Mouse (Mus musculus) erythroblast, embryonic 14.5 days (primary cell): ENCODE measurements around the gene Ndufa7. TPM values are rescaled to one million over a fixed set of nuclear protein-coding genes. Genes with fewer than 3 reads are reported as not detected.
A peak's percentile ranks its signal among the peaks of the same experiment; 100 is the strongest.
"Not testable (repeated sequence)": the region's sequence is repeated elsewhere in the genome, so short reads cannot be mapped to it uniquely, and the experiment has no call there.

Experiments used
- H3K27me3 ChIP-seq: 2 replicates; pipeline ENCODE4 v1.6.1; 2012; ENCODE audit warnings: inconsistent platforms; ENCODE audit not compliant: control insufficient read depth
- H3K36me3 ChIP-seq: 2 replicates; pipeline ENCODE4 v1.6.1; 2012; ENCODE audit warnings: mild to moderate bottlenecking, inconsistent platforms; ENCODE audit not compliant: control insufficient read depth
- H3K4me1 ChIP-seq: 2 replicates; pipeline ENCODE4 v1.6.1; 2012; ENCODE audit warnings: inconsistent platforms; ENCODE audit not compliant: control insufficient read depth
- H3K4me3 ChIP-seq: replicated peaks from 2 replicates; pipeline ENCODE3; 2012; ENCODE audit warnings: moderate library complexity, mild to moderate bottlenecking, inconsistent platforms
- H3K9me3 ChIP-seq: 2 replicates; pipeline ENCODE4 v1.6.1; 2012; ENCODE audit warnings: low read length, inconsistent platforms, mixed read lengths; ENCODE audit not compliant: control insufficient read depth
- GATA1 ChIP-seq: IDR thresholded peaks from 2 replicates; pipeline ENCODE4 v1.6.1; 2012; ENCODE audit warnings: low read length, inconsistent platforms, mixed read lengths
- TAL1 ChIP-seq: IDR thresholded peaks from 3 replicates; pipeline ENCODE4 v1.6.1; 2012; ENCODE audit warnings: low read length, inconsistent platforms, mixed read lengths
- polyA plus RNA-seq: library from polyadenylated mRNA; stranded (reverse); fragments of >175 nt; gene quantifications from 2 replicates; pipeline ENCODE4 v1.2.3, GENCODE M21; 2012

The Ndufa7 gene
- polyA plus RNA-seq, 1 experiment = 125 TPM

- TF ChIP-seq GATA1 = no peak
- TF ChIP-seq TAL1 = no peak
- peaks cover 52% of the 10 kb centered on the region for H3K36me3 ChIP-seq
- H3K4me1 ChIP-seq = peaks cover 45% of the 10 kb centered on the region
Observed at GRCm38 (mm10) chr17:33817969-33818643, 6.3 kb upstream of the Ndufa7 start.

GRCm38 (mm10) chr17:33822436-33822959, 1.9 kb upstream of the Ndufa7 start:
- Histone ChIP-seq H3K36me3 (peaks cover 70% of the 10 kb centered on the region), H3K4me1 (peaks cover 60% of the 10 kb centered on the region), H3K9me3 (no peaks in the 10 kb centered on the region), H3K27me3 (no peaks in the 10 kb centered on the region), H3K4me3 (peak overlapping the region; percentile 91)
- TF ChIP-seq TAL1 = no peak

More at GRCm38 (mm10) chr17:33817969-33818643, 6.3 kb upstream of the Ndufa7 start:
- no peaks in the 10 kb centered on the region for H3K9me3 ChIP-seq
- H3K27me3 ChIP-seq = peaks cover 9% of the 10 kb centered on the region
- H3K4me3 ChIP-seq = peak overlapping the region; percentile 83

- H3K36me3 ChIP-seq = peaks cover 69% of the 10 kb centered on the region
- H3K9me3 ChIP-seq, H3K27me3 ChIP-seq: not testable (repeated sequence)
- H3K4me3 ChIP-seq = peak overlapping the region; percentile 91
- peaks cover 55% of the 10 kb centered on the region for H3K4me1 ChIP-seq
Observed at GRCm38 (mm10) chr17:33823171-33823570, 1.2 kb upstream of the Ndufa7 start.

GRCm38 (mm10) chr17:33824997-33825330, 592 bp downstream of the Ndufa7 start:
- peak overlapping the region; percentile 91 for H3K4me3 ChIP-seq
- H3K27me3 ChIP-seq, H3K9me3 ChIP-seq: not testable (repeated sequence)
- H3K36me3 ChIP-seq = peaks cover 67% of the 10 kb centered on the region
- H3K4me1 ChIP-seq = peaks cover 46% of the 10 kb centered on the region

GRCm38 (mm10) chr17:33825462-33825861, 1.1 kb downstream of the Ndufa7 start:
- Histone ChIP-seq H3K27me3 (no peaks in the 10 kb centered on the region), H3K36me3 (peaks cover 67% of the 10 kb centered on the region), H3K4me3 (peak overlapping the region; percentile 91), H3K9me3 (no peaks in the 10 kb centered on the region), H3K4me1 (peaks cover 44% of the 10 kb centered on the region)
- TF ChIP-seq TAL1 = no peak

GRCm38 (mm10) chr17:33826850-33827249, 2.5 kb downstream of the Ndufa7 start:
- H3K4me1 ChIP-seq = peaks cover 39% of the 10 kb centered on the region
- H3K36me3 ChIP-seq = peaks cover 67% of the 10 kb centered on the region
- no peak for TF ChIP-seq TAL1
- TF ChIP-seq GATA1 = no peak
- no peaks in the 10 kb centered on the region for H3K9me3 ChIP-seq
- no peaks in the 10 kb centered on the region for H3K27me3 ChIP-seq
- no peak overlapping the region for H3K4me3 ChIP-seq

- no peak for TF ChIP-seq GATA1
- Histone ChIP-seq H3K4me3 (no peak overlapping the region), H3K27me3 (no peaks in the 10 kb centered on the region), H3K36me3 (peaks cover 64% of the 10 kb centered on the region), H3K4me1 (peaks cover 19% of the 10 kb centered on the region), H3K9me3 (no peaks in the 10 kb centered on the region)
Observed at GRCm38 (mm10) chr17:33828892-33829291, 4.5 kb downstream of the Ndufa7 start.

- H3K4me3 ChIP-seq = no peak overlapping the region
Observed at GRCm38 (mm10) chr17:33829561-33829960, 5.2 kb downstream of the Ndufa7 start.

GRCm38 (mm10) chr17:33842966-33843795, 18.8 kb downstream of the Ndufa7 start, which contains the start of gene Cd320:
Gene Cd320, plus strand, starts transcription at chr17:33843091.
- no peaks in the 10 kb centered on the region for H3K27me3 ChIP-seq
- H3K9me3 ChIP-seq = no peaks in the 10 kb centered on the region
- TF ChIP-seq GATA1 (no peak), TAL1 (no peak)
- H3K4me1 ChIP-seq = peaks cover 30% of the 10 kb centered on the region
- H3K4me3 ChIP-seq = peak within 1 kb of the TSS; percentile 72
- peaks cover 24% of the 10 kb centered on the region for H3K36me3 ChIP-seq

More at GRCm38 (mm10) chr17:33829561-33829960, 5.2 kb downstream of the Ndufa7 start:
- peaks cover 16% of the 10 kb centered on the region for H3K4me1 ChIP-seq
- no peak for TF ChIP-seq GATA1
- no peak for TF ChIP-seq TAL1
- no peaks in the 10 kb centered on the region for H3K9me3 ChIP-seq
- H3K36me3 ChIP-seq = peaks cover 69% of the 10 kb centered on the region
- no peaks in the 10 kb centered on the region for H3K27me3 ChIP-seq
